9 mouse cellular contexts compared by ENCODE assay signal in genomic region chr16:58519650-58520073, GRCm38 (mm10). TPM values are rescaled to one million over a fixed set of nuclear protein-coding genes. Genes with fewer than 3 reads are reported as not detected.
DNase-seq lines count a peak whose midpoint lies in the region; ATAC-seq lines count a peak whose summit lies in the region.
"Had no signal": no experiment of that assay in that cellular context is flagged by ENCODE, and none has a peak within 500 bp of the region (broad histone marks: within the 10 kb centered on the region; RNA-seq: fewer than 3 reads in every experiment).

No protein-coding gene starts in this region.

- ATAC-seq in heart, embryonic 12.5 days (ENCODE audit: insufficient number of reproducible peaks, low FRiP score), result peak; percentile 67
- ATAC-seq in hindbrain, embryonic 14.5 days (ENCODE audit: low FRiP score), result peak; percentile 19; the same call in 1 of the 2 replicates

- peaks cover 17% of the 10 kb centered on the region for H3K4me1 ChIP-seq in heart, embryonic 12.5 days (replicated peaks)
- H3K4me1 ChIP-seq in hindbrain, embryonic 14.5 days (replicated peaks; ENCODE audit: control insufficient read depth, insufficient read depth, low read length), result peaks cover 6% of the 10 kb centered on the region; the same call in 1 of the 2 replicates

- H3K36me3 ChIP-seq in heart, embryonic 12.5 days, result no peaks in the 10 kb centered on the region
- no peaks in the 10 kb centered on the region for H3K36me3 ChIP-seq in hindbrain, embryonic 14.5 days (replicated peaks; ENCODE audit: control insufficient read depth, insufficient read depth)
- H3K36me3 ChIP-seq: embryonic facial prominence, embryonic 15.5 days had no signal

- H3K9ac ChIP-seq in heart, embryonic 12.5 days, result no peak overlapping the region
- H3K9ac ChIP-seq in hindbrain, embryonic 14.5 days, result no peak overlapping the region
- H3K9ac ChIP-seq: embryonic facial prominence, embryonic 15.5 days had no signal

- 76% methylated on average over 11 of the region's 11 CpGs for WGBS in heart, embryonic 12.5 days
- 57% methylated on average over 11 of the region's 11 CpGs for WGBS in hindbrain, embryonic 14.5 days

- no peaks in the 10 kb centered on the region for H3K9me3 ChIP-seq in heart, embryonic 12.5 days (replicated peaks)
- H3K9me3 ChIP-seq in hindbrain, embryonic 14.5 days (ENCODE audit: control insufficient read depth, low read length), result peaks cover 6% of the 10 kb centered on the region; the same call in 1 of the 2 replicates
- H3K9me3 ChIP-seq: embryonic facial prominence, embryonic 15.5 days had no signal

- H3K27ac ChIP-seq in heart, embryonic 12.5 days (ENCODE audit: poor library complexity, severe bottlenecking), result 0 out of 2 replicates have a peak overlapping the region, but pooled peaks have one; percentile 5
- H3K27ac ChIP-seq in hindbrain, embryonic 14.5 days, result no peak overlapping the region
- H3K27ac ChIP-seq: embryonic facial prominence, embryonic 15.5 days had no signal

- no peaks in the 10 kb centered on the region for H3K27me3 ChIP-seq in heart, embryonic 12.5 days (replicated peaks)
- peaks cover 11% of the 10 kb centered on the region for H3K27me3 ChIP-seq in hindbrain, embryonic 14.5 days (ENCODE audit: control insufficient read depth, insufficient read depth, low read length)
- H3K27me3 ChIP-seq: embryonic facial prominence, embryonic 15.5 days had no signal

- no peak for DNase-seq in heart, postnatal 4 days
- DNase-seq in c-Kit-negative CD71-positive TER-119-positive erythroid progenitor cells, embryonic 14.5 days (ENCODE audit: low read depth, low spot score), result peak; percentile 44
- no peak for DNase-seq in hindbrain, embryonic 14.5 days (ENCODE audit: low spot score)
- peak; percentile 75 for DNase-seq in liver
- DNase-seq in cerebellum, adult 11-12 months, result no peak
- DNase-seq in thymus, postnatal 36 days, result no peak
- no peak for DNase-seq in cerebellum, adult 18-20 months

- H3K4me2 ChIP-seq in heart, embryonic 12.5 days, result peak overlapping the region; percentile 35
- peak overlapping the region; percentile 37 for H3K4me2 ChIP-seq in hindbrain, embryonic 14.5 days (replicated peaks)
- H3K4me2 ChIP-seq: embryonic facial prominence, embryonic 15.5 days had no signal

- H3K4me3 ChIP-seq in heart, embryonic 12.5 days, result no peak overlapping the region
- no peak overlapping the region for H3K4me3 ChIP-seq in hindbrain, embryonic 14.5 days (replicated peaks; ENCODE audit: low read length)
- H3K4me3 ChIP-seq: embryonic facial prominence, embryonic 15.5 days had no signal

RNA-seq across cellular contexts. Expression of gene St3gal6, which starts 4.4 kb away (rescaled TPM):
- polyA plus RNA-seq in heart, embryonic 12.5 days (2016; fragmentation: Nextera tagmentation; extraction: Ambion mirVana), result 15.9 and 18.2 TPM in 2 replicates
- 10 to 100 TPM; 23.4 to 29.1 TPM for total RNA-seq in heart, postnatal 4 days (2021)
- polyA plus RNA-seq in hindbrain, embryonic 14.5 days (2014; fragmentation: Nextera tagmentation; extraction: Ambion mirVana), result 10.4 and 10.8 TPM in 2 replicates

Comparison
In these comparisons a context has a peak if more than half of its experiments do, and no peak if none do; other contexts are left out.
1. DNase-seq: peak in c-Kit-negative CD71-positive TER-119-positive erythroid progenitor cells, embryonic 14.5 days (single experiment) and liver (single experiment); none in heart, postnatal 4 days (single experiment), hindbrain, embryonic 14.5 days (single experiment), cerebellum, adult 11-12 months (single experiment), thymus, postnatal 36 days (0 of 2) and cerebellum, adult 18-20 months (0 of 2).